Mouse (Mus musculus): ENCODE measurements at regions not wholly inside any gene's neighbourhood (a gene's known extent, or its start where the extent isn't known, plus 50 kb on each side); places are given as distances from the start of the nearest gene placed in this dataset.
A peak's percentile ranks its signal among the peaks of the same experiment; 100 is the strongest.

- no peak for DNase-seq (ENCODE audit: low read depth)
Measured at GRCm38 (mm10) chr8:77850523-77850922, 126.3 kb upstream of the Ednra start.

- DNase-seq (ENCODE audit: low read depth), result no peak
Measured at GRCm38 (mm10) chr8:77870264-77870663, 146.0 kb upstream of the Ednra start.

GRCm38 (mm10) chr8:77872771-77873170, 148.5 kb upstream of the Ednra start:
- no peak for DNase-seq (ENCODE audit: low read depth)

- DNase-seq (ENCODE audit: low read depth), result no peak
Measured at GRCm38 (mm10) chr8:77919776-77920175, 195.5 kb upstream of the Ednra start.

GRCm38 (mm10) chr8:77921868-77922267, 197.6 kb upstream of the Ednra start:
- DNase-seq (ENCODE audit: low read depth), result no peak

GRCm38 (mm10) chr8:77947702-77948101, 223.4 kb upstream of the Ednra start:
- DNase-seq (ENCODE audit: low read depth), result no peak

- DNase-seq (ENCODE audit: low read depth), result no peak
Measured at GRCm38 (mm10) chr8:77949640-77950039, 225.4 kb upstream of the Ednra start.

- no peak for DNase-seq (ENCODE audit: low read depth)
Measured at GRCm38 (mm10) chr8:77958814-77959372, 234.6 kb upstream of the Ednra start.

- no peak for DNase-seq (ENCODE audit: low read depth)
Measured at GRCm38 (mm10) chr8:77963102-77963698, 238.9 kb upstream of the Ednra start.

GRCm38 (mm10) chr8:77970378-77970777, 242.7 kb upstream of the Ttc29 start:
- DNase-seq (ENCODE audit: low read depth), result no peak

- DNase-seq (ENCODE audit: low read depth), result no peak
Measured at GRCm38 (mm10) chr8:77973714-77974113, 239.4 kb upstream of the Ttc29 start.

GRCm38 (mm10) chr8:77979106-77979505, 234.0 kb upstream of the Ttc29 start:
- no peak for DNase-seq (ENCODE audit: low read depth)

- DNase-seq (ENCODE audit: low read depth), result no peak
Measured at GRCm38 (mm10) chr8:77980701-77981100, 232.4 kb upstream of the Ttc29 start.

GRCm38 (mm10) chr8:77982031-77982430, 231.1 kb upstream of the Ttc29 start:
- DNase-seq (ENCODE audit: low read depth), result no peak

- no peak for DNase-seq (ENCODE audit: low read depth)
Measured at GRCm38 (mm10) chr8:77983476-77983875, 229.6 kb upstream of the Ttc29 start.

GRCm38 (mm10) chr8:77987237-77987636, 225.9 kb upstream of the Ttc29 start:
- DNase-seq (ENCODE audit: low read depth), result no peak

GRCm38 (mm10) chr8:77988291-77989056, 224.6 kb upstream of the Ttc29 start:
- no peak for DNase-seq (ENCODE audit: low read depth)

GRCm38 (mm10) chr8:77991050-77991449, 222.0 kb upstream of the Ttc29 start:
- DNase-seq (ENCODE audit: low read depth), result no peak

- DNase-seq (ENCODE audit: low read depth), result no peak
Measured at GRCm38 (mm10) chr8:78000303-78000702, 212.8 kb upstream of the Ttc29 start.

GRCm38 (mm10) chr8:78001656-78002055, 211.4 kb upstream of the Ttc29 start:
- no peak for DNase-seq (ENCODE audit: low read depth)

- DNase-seq (ENCODE audit: low read depth), result no peak
Measured at GRCm38 (mm10) chr8:78002071-78002470, 211.0 kb upstream of the Ttc29 start.

GRCm38 (mm10) chr8:78003888-78004543, 209.1 kb upstream of the Ttc29 start:
- DNase-seq (ENCODE audit: low read depth), result peak; percentile 83

GRCm38 (mm10) chr8:78004891-78005290, 208.2 kb upstream of the Ttc29 start:
- DNase-seq (ENCODE audit: low read depth), result no peak
